Mouse (Mus musculus) ovary, postnatal 36 days (tissue): Measurements from ENCODE around the gene Mslnl.

Experiments
- DNase-seq: peaks from one replicate; pipeline ENCODE4 v3.0.0; 2022; ENCODE audit warnings: low spot score, mixed read lengths

The Mslnl gene

GRCm38 (mm10) chr17:25786280-25786679, 50.4 kb downstream of the Mslnl start, which contains the start of gene Ccdc78:
Gene Ccdc78, plus strand, starts transcription at chr17:25786580.
- no peak for DNase-seq

DNA sequence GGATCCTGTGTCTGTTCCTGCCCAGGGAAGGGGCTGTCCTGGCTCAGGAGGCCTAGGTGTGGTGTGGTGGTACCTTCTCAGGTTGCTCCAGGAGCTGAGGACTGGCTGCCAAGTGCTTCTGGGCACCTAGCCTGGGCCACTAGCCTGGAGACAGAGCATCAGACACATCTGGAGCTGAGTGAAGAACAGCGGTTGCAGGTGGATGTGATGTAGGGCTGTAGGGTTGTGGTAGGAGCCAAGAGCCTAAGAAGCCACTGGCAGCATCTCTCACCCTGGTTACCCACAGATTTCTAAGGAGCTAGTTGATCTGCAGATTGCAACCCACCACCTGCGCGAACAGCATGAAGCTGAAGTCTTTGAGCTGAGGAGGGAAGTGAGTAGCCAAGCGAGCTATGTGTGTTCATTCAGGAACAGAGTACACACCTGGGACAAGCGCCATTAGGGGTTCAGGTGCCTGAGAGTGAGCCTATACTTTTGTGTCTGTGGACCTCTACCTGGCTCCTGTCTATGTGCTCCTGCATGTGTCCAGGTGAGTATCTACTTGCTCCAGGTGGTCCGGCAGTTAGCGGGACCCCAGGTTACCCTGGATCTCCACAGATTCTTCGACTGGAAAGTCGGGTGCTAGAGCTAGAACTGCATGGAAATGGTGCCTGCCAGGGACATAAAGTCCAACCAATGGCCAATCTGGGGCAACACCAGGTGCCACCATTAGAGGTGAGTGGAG, 51.1 kb downstream of the Mslnl start:
- no peak for DNase-seq

DNA sequence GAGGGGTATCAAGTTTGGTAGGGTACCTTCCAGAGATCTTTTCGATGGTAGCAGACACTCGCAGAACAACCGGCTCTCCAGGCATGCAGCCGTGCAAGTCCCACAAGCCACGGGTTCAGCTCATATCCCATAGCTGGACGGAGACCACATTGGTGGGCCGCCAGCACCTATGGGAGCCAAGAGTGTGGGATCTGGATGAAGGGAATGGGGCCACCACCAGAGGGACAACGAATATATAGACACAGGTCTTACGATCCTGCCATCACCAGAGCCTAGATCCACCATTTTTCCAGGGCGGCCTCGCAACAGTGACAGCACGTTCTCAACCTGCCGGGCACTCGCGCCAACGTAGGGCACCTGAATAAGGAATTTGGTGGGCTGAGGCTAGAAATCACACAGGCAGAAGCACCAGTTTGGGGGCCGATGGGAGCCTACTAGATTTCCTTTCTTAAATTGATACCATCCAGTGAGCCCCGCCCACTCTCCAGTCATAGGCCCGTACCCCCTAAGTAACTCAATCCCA, 55.5 kb downstream of the Mslnl start:
- DNase-seq = no peak

DNA sequence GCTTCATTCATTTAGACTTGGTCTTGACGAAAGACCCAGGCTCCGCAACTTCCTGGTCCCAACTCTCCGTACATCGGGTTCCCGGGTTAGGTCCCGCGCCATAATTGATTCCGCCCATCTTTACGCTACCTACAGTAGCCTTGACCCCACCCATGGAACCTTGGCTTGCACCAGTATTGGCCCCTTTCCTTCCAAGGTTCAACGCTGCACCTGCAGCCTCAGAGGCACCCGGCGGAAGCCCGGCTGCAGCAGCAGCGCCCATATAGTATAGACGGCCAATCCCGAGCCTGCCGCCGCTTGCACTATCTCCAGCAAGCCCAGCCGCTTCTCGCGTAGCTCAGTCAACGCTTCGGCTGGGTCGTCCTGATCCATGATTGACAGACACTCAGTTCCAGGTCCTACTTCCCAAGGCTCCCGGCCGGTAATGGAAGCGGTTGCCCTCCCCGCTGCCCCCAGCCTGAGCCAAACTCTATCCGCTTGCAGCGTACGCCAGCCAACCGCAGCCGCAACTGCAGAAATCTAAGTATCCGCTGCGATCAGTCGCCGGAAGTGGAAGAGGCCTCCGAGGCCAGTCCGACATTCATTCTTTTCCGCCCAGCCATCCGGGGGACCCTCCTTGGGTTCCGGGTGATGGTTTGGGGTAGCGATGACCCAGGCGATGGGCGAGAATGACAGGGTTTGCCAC, 56.1 kb downstream of the Mslnl start:
- peak; percentile 84 for DNase-seq

GRCm38 (mm10) chr17:25792615-25793014, 56.8 kb downstream of the Mslnl start, which contains the start of gene Fam173a:
Gene Fam173a, minus strand, starts transcription at chr17:25792901.
- DNase-seq = peak; percentile 70

GRCm38 (mm10) chr17:25794197-25794596, 58.4 kb downstream of the Mslnl start:
- no peak for DNase-seq

- DNase-seq = no peak
These were observed 59.2 kb downstream of the Mslnl start for GRCm38 (mm10) chr17:25794998-25795397.

DNA sequence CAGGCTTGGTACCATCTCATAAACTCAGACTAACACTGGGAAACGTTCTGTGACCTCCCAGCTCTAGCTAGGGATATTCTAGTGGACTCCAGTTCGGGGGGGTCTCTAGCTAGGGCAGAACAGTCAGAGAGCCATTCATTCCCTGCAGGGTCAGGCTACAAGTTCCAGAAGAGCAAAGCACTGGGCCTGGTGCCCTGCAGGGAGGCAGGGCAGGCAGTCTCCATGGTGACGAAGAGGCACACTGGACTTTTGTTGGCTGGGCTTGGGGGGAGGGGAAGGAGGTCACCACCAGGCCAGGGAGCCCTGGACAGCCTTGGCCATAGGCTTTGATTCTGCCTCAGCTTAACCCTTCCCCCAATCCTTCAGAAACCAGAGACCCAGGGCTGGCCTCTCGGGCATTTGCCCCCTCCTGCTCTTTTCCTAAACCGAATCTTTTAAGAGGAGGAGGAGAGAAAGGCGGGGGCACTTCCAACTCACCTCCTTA, 59.8 kb downstream of the Mslnl start, which contains the start of gene AC134908.4:
Gene AC134908.4 (minus strand): TSS at position 51 of the 484 bp plus-strand sequence.
- no peak for DNase-seq

DNA sequence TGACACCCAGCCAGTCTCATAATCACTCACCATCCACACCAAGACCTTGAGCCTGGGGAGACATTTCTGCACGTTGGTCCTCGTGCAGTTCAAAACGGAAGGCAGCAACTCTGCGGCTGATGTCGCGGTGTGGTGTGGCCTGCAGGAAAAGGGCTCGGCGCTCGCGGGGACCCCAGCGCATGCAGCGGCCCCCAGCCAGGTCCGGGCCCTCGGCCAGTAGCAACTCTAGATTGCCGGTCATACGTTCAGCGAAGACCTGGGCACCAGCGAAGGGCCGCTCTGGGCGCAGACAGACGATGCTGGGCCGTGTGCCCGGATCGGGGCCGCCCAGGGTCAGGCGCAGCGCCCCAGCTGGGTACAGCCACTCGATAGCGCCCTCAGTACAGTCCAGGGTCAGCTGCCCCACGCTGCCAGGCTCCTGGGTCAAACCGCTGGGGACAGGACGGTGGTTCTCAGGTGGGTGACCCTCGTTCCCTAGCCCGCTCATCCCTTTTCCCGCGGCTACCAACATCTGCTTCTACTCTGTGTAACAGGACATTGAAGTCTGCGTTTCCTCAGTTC, 60.4 kb downstream of the Mslnl start:
- no peak for DNase-seq

DNA sequence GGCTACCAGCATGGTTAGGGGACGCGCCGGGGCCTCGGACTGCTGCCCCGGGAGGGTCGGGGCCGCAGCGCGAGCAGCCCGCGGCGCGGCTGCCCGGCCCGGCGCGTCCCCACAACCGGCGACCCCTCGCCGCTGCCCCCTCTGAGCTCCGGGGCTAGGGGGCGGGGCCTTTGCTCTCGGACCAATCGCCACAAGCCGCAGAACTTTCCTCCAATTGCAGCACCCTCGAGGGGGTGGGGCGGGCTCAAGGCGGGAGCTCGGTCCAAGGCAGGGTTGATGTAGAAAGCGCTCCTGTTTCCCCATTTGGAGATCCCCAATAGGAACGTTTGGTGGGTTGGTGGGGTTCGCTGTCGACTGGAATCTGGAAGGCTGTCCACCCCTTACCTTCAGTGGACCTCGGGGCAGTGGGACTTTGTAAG, 61.1 kb downstream of the Mslnl start, which contains the start of gene Metrn:
Gene Metrn (minus strand): TSS at position 186 of the 419 bp plus-strand sequence.
- peak; percentile 86 for DNase-seq
